Mouse (Mus musculus) brain, embryonic 14.5 days (tissue): ENCODE measurements around the gene Nrxn3. TPM values are rescaled to one million over a fixed set of nuclear protein-coding genes. Genes with fewer than 3 reads are reported as not detected.
A peak's percentile ranks its signal among the peaks of the same experiment; 100 is the strongest.

Source experiments
- DNase-seq: peaks from one replicate; pipeline ENCODE4 v3.0.0-alpha.2; 2011; ENCODE audit warnings: low read depth
- CTCF ChIP-seq: fragments of 200-500 bp; IDR thresholded peaks from 2 replicates; pipeline ENCODE4 v1.5.1; 2012; ENCODE audit warnings: inconsistent platforms, mild to moderate bottlenecking, moderate library complexity, borderline replicate concordance; ENCODE audit not compliant: insufficient read depth, insufficient read length; ENCODE audit errors: extremely low read depth
- POLR2A ChIP-seq: fragments of 200-500 bp; IDR thresholded peaks from 2 replicates; pipeline ENCODE4 v1.6.1; 2012; ENCODE audit warnings: mild to moderate bottlenecking, inconsistent platforms, borderline replicate concordance; ENCODE audit not compliant: poor library complexity, insufficient read depth, insufficient read length, severe bottlenecking; ENCODE audit errors: extremely low read depth
- polyA plus RNA-seq: library from polyadenylated mRNA; depleted of rRNA; stranded (reverse); fragments of >200 nt; gene quantifications from 2 replicates; pipeline ENCODE4 v1.2.3, GENCODE M21; 2012

Nrxn3 gene
- polyA plus RNA-seq, 1 experiment = 67.8 TPM

DNA sequence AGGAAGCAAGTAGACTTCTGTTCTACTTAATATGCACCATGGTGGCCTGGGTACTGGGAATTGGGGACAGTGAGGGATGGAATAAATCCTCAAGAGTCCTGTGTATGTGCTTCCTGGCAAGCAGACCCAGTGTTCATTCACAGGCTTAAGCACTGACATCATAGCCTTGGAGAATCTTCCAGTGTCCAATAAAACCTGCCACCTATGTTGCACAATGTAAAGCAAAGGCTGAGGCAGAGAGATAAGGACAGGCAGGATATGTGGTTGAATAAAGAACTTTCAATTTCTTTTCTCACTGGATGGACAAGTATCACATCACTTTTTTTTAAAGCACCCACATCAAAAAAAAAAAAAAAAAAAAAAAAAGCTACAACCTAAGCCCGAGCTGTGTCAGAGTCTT lies 1240.4 kb downstream of the Nrxn3 start:
- no peak for DNase-seq
- TF ChIP-seq CTCF (no peak), POLR2A (no peak)

DNA sequence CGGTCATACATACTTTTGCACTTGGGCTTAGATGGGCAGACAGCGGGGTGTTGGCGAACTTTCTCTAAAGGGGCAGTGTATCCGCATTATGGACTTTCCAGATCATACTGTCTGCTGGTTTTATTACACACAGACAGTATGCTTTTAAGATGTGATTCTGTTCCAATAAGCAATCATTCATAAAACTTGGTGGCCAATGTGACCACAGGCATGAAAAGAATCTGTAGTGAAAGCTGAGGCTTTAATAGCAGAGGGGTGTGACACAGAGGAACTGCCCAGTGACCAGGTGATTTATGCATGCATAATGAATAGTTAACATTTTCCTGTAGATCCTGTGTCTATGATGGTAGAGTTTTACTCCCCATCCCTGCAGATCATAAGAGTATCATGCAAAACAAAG lies 1254.0 kb downstream of the Nrxn3 start:
- no peak for TF ChIP-seq POLR2A
- DNase-seq = no peak

DNA sequence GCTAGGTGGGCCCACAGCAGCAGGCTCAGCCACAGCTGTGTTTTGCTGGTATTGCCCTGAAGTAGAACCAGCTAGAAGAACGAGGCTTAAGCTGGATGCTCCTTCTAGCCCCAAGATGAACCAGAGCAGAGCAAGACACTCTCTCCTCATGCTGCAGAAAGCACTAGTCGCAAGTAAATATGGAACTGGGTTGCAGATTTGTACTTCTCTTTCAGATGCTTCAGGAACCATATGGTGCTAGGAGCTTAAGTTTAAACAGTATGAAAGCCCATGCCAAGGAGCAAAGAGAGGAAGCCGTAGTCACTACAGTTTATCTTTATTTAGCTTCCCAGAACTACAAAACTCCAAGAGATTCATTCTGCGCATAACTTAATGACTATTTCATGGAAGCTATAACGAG lies 1254.8 kb downstream of the Nrxn3 start:
- DNase-seq = peak; percentile 40
- TF ChIP-seq POLR2A (no peak), CTCF (no peak)

DNA sequence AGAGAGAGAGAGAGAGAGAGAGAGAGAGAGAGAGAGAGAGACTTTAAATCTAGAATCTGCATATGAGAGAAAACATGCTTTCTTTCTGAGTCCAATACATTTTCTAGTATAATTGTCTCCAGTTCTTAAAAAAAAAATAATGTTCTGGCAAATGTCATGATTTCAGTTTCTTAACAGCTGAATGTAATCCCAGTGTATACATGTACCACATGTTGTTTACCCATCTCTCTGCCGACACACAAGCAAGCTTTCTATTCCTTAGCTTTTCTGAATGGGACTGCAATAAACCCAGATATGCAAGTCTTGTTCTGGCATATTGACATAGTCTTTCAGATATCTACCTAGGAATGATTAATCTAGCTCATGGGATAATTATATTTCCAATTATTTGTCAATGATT lies 1256.5 kb downstream of the Nrxn3 start:
- no peak for TF ChIP-seq CTCF
- TF ChIP-seq POLR2A = no peak
- peak; percentile 54 for DNase-seq

DNA sequence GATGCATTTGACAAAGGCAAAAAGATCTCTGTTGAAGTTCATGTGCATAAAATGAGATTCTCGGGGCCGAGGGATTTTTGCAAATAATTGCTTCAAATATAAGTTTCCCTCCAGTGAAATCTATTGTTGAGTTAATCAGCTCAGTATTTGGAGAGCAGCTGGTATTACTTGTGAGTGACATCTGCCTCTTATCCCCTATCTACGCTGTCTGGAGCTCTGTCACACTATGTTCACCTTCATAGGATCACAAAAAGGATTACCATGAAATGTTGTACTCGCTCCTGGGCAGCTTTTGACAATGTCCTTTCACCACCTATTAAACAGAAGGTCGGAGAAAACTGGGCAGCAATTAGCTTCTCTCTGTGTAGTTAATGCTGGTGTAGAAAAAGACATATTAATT lies 1259.8 kb downstream of the Nrxn3 start:
- DNase-seq = peak; percentile 54
- TF ChIP-seq CTCF = no peak
- no peak for TF ChIP-seq POLR2A

DNA sequence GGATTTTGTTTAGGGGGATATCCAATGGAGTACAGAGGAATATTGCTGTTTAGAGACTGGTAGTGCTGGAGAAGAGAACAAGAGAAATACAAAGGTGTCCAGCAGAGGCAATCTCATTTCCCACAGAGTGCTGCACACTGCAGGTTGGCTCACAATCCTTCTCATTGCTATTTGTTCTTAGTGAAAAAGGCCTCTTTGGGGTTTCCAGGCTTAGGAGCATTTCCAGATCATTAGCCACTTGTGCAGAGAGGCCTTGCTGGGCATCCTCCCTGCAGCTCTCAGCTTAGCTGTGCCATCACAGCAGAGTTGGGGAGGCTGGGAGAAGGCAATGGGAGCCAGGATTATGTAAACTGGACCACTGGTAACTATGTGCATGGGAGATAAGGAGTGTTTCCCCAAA lies 1260.7 kb downstream of the Nrxn3 start:
- no peak for TF ChIP-seq CTCF
- TF ChIP-seq POLR2A = no peak
- DNase-seq = peak; percentile 74

DNA sequence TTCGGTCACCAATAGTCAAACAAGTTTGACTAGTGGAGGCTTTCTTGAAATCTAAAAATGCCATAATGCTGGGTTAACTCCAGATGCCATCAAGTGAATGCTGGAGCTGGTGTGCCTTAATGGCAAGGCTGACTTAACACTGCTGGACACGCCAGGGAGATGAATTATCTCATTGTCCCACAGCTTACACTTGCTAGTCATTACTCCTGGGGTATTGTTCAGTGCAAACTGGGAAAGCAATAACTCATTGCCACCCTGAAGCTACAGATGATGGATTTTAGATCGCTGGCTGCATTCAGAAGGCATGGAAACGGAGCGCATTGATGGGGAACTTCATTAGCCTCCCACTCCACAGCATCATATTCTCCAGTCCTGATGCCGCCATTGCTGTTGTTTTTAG lies 1263.5 kb downstream of the Nrxn3 start:
- no peak for TF ChIP-seq POLR2A
- peak; percentile 29 for DNase-seq

DNA sequence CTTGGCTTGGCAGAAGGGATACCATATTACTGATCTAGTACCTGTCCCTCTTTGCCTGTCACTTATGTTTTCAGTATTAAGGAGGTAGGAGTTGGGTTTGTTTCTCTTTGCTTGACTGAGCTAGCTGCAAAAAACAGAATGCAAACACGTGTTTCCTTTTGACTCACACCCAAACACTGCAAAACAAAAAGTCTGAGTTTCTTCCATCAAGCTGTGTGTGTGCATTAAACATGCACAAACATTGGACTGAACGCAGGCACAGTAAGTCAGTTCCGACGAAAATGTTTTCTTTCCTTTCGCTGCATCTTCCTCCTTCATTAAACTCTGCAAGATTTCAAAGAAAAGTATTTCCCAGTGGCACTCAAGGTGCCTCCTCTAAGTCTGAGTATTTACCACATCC lies 1270.6 kb downstream of the Nrxn3 start:
- TF ChIP-seq CTCF = no peak

DNA sequence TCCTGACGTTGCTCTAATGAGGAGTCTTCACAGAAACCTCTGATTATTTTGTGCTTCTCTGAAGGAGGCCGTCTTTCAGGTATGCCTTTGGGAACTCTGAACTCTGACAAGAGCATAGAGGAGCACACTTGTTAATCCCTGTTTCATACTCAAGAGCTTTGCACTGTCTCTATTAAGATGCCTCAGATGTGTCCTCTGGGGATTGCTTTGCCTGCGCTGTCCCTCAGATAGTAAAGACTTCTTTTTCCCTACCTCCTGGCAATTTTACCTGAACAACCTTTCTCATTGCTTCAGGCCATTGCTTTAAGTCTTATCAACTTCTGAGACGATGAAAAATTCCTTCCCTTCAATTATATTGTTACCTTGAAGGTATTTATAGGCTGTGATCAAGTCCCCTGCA lies 1272.7 kb downstream of the Nrxn3 start:
- DNase-seq = peak; percentile 56
- no peak for TF ChIP-seq POLR2A
- TF ChIP-seq CTCF = no peak

More for the DNA sequence above, 1270.6 kb downstream of the Nrxn3 start:
- no peak for DNase-seq

DNA sequence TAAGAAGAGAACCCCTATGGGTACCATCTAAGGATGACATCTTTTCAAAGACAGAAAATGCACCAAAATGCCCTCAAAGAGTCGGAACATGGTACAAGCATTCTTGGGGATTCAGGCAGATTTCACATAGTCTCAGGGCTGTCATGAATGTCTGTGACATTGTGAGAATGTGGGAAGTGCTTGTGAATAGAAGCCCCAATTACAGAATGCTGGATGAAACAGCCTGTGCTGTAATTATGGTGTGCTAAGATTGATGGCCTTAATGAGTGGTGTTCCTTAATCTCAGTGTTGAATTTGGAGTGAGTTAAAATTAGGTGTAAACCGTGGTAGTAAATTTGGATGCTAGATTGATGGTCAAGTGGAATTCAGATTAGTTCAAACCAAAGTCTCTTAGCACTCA lies 1287.6 kb downstream of the Nrxn3 start:
- DNase-seq = peak; percentile 61
- no peak for TF ChIP-seq POLR2A
- TF ChIP-seq CTCF = no peak

DNA sequence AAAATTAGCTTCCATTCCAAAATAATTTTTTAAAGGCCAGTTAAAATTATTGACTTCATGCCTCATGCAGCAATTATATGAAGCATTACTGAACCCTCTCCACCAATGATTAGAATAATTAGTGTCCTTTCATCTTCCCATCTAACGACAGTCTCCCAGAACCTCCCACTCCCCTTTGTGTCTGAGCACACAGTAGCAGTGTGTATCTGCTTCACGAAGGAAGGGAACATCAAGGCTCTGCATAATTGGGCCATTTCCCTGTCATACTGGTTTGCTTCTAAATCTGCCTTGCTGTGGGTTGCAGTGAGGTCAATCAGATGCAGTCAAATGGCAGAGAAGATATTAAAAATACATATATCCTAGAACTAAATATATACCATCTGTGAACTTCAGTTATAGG lies 1291.3 kb downstream of the Nrxn3 start:
- DNase-seq = peak; percentile 60
- TF ChIP-seq POLR2A (no peak), CTCF (no peak)

DNA sequence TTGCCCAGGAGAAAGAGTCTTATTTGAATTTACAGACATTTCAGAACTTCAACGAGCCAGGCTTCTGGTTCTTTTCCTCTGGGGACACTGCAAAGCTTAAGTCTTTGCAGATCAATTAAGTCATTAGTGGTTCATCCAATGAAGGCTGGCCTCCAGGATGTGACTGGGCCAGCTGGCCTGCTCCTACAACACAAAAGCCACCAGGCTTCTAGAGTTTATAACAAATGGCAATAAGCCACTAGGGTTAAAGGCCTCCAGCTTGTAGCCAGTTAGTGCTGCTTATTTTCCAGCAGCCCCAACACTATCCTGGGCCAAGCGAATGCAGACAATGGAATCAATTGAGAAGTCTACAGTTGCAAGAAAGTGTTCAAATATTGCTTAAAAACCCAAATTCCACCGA lies 1304.3 kb downstream of the Nrxn3 start:
- TF ChIP-seq POLR2A (no peak), CTCF (no peak)

DNA sequence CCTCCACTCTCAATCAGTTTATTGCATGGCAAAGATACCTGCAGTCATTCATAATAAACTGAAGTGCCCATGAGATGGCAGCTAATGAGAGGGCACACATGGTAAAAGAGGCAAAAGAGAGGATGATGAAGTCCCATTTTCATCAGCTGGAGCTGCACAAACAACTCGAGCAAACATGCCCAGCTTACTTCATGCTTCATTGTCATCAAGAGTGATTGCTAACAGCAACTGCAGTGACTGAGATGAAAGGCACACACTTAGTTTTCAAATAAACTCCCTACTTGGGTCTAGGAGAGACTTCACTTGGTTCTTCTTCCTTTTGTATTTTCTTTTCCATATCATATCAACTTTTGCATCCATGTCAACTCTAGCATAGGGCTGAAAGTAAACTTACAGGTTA lies 1318.4 kb downstream of the Nrxn3 start:
- TF ChIP-seq CTCF = no peak
- no peak for TF ChIP-seq POLR2A
- no peak for DNase-seq

More for the DNA sequence above, 1304.3 kb downstream of the Nrxn3 start:
- peak; percentile 30 for DNase-seq
